Mouse (Mus musculus): Measurements from ENCODE around the gene Chst11. TPM values are rescaled to one million over a fixed set of nuclear protein-coding genes. Genes with fewer than 3 reads are reported as not detected.

Gene Chst11
- polyA plus RNA-seq, 1 experiment: 5.2 TPM

DNA sequence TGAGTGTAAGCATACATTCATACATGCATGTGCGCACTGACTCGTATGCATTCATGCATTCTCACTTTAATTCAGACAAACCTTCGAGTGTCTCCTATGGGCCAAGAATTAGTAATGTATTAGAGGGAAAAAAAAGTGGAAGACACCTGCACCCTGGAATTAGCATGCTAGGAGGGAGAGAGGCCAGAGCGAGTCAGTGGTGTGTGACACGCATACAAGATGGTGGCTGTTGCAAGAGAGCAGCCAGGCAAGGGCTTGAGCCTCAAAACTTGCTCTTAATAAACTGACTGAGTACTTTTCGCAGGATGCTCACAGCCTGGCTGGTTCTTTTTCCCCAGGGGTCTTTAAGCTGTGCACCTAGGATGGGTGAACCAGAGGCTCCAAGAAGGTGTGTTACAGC lies 199.8 kb downstream of the Chst11 start:
- H3K27ac ChIP-seq (ENCODE audit: insufficient read depth, low read length): no peak overlapping the region
- no peaks in the 10 kb centered on the region for H3K9me3 ChIP-seq (replicated peaks; ENCODE audit: control insufficient read depth, insufficient read depth, low read length, poor library complexity, severe bottlenecking)
- H3K4me1 ChIP-seq (ENCODE audit: control insufficient read depth, insufficient read depth, low read length): no peaks in the 10 kb centered on the region
- H3K36me3 ChIP-seq (ENCODE audit: control insufficient read depth, insufficient read depth, low read length, poor library complexity, severe bottlenecking): no peaks in the 10 kb centered on the region
- no peak overlapping the region for H3K4me3 ChIP-seq (ENCODE audit: low read depth, low read length)
- no peak for TF ChIP-seq POLR2A (IDR thresholded peaks at IDR 0.05; ENCODE audit: insufficient read depth, low read length)
- no peak for TF ChIP-seq CTCF (IDR thresholded peaks at IDR 0.05; ENCODE audit: low read depth, low read length)
- TF ChIP-seq EP300 (IDR thresholded peaks at IDR 0.05; ENCODE audit: insufficient read depth, low read depth, low read length): no peak
- no peak overlapping the region for H3K9ac ChIP-seq (ENCODE audit: low read depth, poor library complexity, severe bottlenecking)
- H3K27me3 ChIP-seq (ENCODE audit: control insufficient read depth, insufficient read depth, low read length, poor library complexity, severe bottlenecking): no peaks in the 10 kb centered on the region

GRCm38 (mm10) chr10:83186167-83186566 lies 200.9 kb downstream of the Chst11 start:
- Histone ChIP-seq H3K9me3 (replicated peaks; ENCODE audit: control insufficient read depth, insufficient read depth, low read length, poor library complexity, severe bottlenecking) (no peaks in the 10 kb centered on the region), H3K4me3 (ENCODE audit: low read depth, low read length) (no peak overlapping the region), H3K9ac (ENCODE audit: low read depth, poor library complexity, severe bottlenecking) (no peak overlapping the region), H3K27me3 (ENCODE audit: control insufficient read depth, insufficient read depth, low read length, poor library complexity, severe bottlenecking) (no peaks in the 10 kb centered on the region), H3K36me3 (ENCODE audit: control insufficient read depth, insufficient read depth, low read length, poor library complexity, severe bottlenecking) (no peaks in the 10 kb centered on the region), H3K4me1 (ENCODE audit: control insufficient read depth, insufficient read depth, low read length) (no peaks in the 10 kb centered on the region), H3K27ac (ENCODE audit: insufficient read depth, low read length) (no peak overlapping the region)
- TF ChIP-seq EP300 (IDR thresholded peaks at IDR 0.05; ENCODE audit: insufficient read depth, low read depth, low read length): no peak
- TF ChIP-seq CTCF (IDR thresholded peaks at IDR 0.05; ENCODE audit: low read depth, low read length): no peak
- TF ChIP-seq POLR2A (IDR thresholded peaks at IDR 0.05; ENCODE audit: insufficient read depth, low read length): no peak

GRCm38 (mm10) chr10:83186984-83187383 lies 201.7 kb downstream of the Chst11 start:
- no peak overlapping the region for H3K9ac ChIP-seq (ENCODE audit: low read depth, poor library complexity, severe bottlenecking)

DNA sequence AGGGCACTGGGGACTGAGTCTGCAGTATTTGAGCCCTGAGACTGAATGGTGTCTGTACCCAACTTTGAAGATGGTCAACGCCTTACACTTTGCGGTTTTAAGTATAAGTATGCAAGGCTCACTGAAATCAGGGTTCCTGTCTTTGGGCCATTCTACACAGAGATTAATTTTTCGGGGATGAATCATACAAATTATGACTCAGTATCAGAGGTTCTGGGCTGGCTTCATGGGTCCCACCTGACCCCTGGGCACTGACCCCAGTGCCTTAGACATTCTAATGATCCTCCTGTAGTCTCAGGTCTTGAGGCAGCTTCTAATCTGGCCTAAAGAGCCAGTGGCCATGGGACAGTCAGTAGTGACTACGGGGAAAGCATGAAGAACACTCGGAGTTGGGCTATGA lies 203.8 kb downstream of the Chst11 start:
- H3K4me1 ChIP-seq (ENCODE audit: control insufficient read depth, insufficient read depth, low read length): no peaks in the 10 kb centered on the region
- no peak overlapping the region for H3K4me3 ChIP-seq (ENCODE audit: low read depth, low read length)
- no peak overlapping the region for H3K27ac ChIP-seq (ENCODE audit: insufficient read depth, low read length)
- H3K9me3 ChIP-seq (replicated peaks; ENCODE audit: control insufficient read depth, insufficient read depth, low read length, poor library complexity, severe bottlenecking): no peaks in the 10 kb centered on the region
- no peaks in the 10 kb centered on the region for H3K27me3 ChIP-seq (ENCODE audit: control insufficient read depth, insufficient read depth, low read length, poor library complexity, severe bottlenecking)
- H3K36me3 ChIP-seq (ENCODE audit: control insufficient read depth, insufficient read depth, low read length, poor library complexity, severe bottlenecking): no peaks in the 10 kb centered on the region
- no peak overlapping the region for H3K9ac ChIP-seq (ENCODE audit: low read depth, poor library complexity, severe bottlenecking)
- no peak for TF ChIP-seq POLR2A (IDR thresholded peaks at IDR 0.05; ENCODE audit: insufficient read depth, low read length)
- no peak for TF ChIP-seq EP300 (IDR thresholded peaks at IDR 0.05; ENCODE audit: insufficient read depth, low read depth, low read length)
- no peak for TF ChIP-seq CTCF (IDR thresholded peaks at IDR 0.05; ENCODE audit: low read depth, low read length)

More at GRCm38 (mm10) chr10:83186984-83187383, 201.7 kb downstream of the Chst11 start:
- H3K27ac ChIP-seq (ENCODE audit: insufficient read depth, low read length): no peak overlapping the region
- no peaks in the 10 kb centered on the region for H3K9me3 ChIP-seq (replicated peaks; ENCODE audit: control insufficient read depth, insufficient read depth, low read length, poor library complexity, severe bottlenecking)
- H3K27me3 ChIP-seq (ENCODE audit: control insufficient read depth, insufficient read depth, low read length, poor library complexity, severe bottlenecking): no peaks in the 10 kb centered on the region
- TF ChIP-seq CTCF (IDR thresholded peaks at IDR 0.05; ENCODE audit: low read depth, low read length) (no peak), POLR2A (IDR thresholded peaks at IDR 0.05; ENCODE audit: insufficient read depth, low read length) (no peak), EP300 (IDR thresholded peaks at IDR 0.05; ENCODE audit: insufficient read depth, low read depth, low read length) (no peak)
- no peaks in the 10 kb centered on the region for H3K36me3 ChIP-seq (ENCODE audit: control insufficient read depth, insufficient read depth, low read length, poor library complexity, severe bottlenecking)
- no peaks in the 10 kb centered on the region for H3K4me1 ChIP-seq (ENCODE audit: control insufficient read depth, insufficient read depth, low read length)
- no peak overlapping the region for H3K4me3 ChIP-seq (ENCODE audit: low read depth, low read length)

DNA sequence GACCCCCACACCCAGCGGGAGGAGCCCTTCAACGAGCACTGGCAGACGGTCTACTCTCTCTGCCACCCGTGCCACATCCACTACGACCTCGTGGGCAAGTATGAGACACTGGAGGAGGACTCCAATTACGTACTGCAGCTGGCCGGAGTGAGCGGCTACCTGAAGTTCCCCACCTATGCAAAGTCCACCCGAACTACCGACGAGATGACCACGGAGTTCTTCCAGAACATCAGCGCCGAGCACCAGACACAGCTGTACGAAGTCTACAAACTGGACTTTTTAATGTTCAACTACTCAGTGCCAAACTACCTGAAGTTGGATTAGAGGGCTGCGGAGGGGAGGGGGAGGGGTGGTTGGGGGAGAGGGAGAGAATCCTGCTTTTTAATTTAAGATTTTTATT lies 206.2 kb downstream of the Chst11 start:
- Histone ChIP-seq H3K27me3 (ENCODE audit: control insufficient read depth, insufficient read depth, low read length, poor library complexity, severe bottlenecking) (no peaks in the 10 kb centered on the region), H3K9me3 (replicated peaks; ENCODE audit: control insufficient read depth, insufficient read depth, low read length, poor library complexity, severe bottlenecking) (no peaks in the 10 kb centered on the region), H3K27ac (ENCODE audit: insufficient read depth, low read length) (no peak overlapping the region), H3K4me1 (ENCODE audit: control insufficient read depth, insufficient read depth, low read length) (no peaks in the 10 kb centered on the region), H3K36me3 (ENCODE audit: control insufficient read depth, insufficient read depth, low read length, poor library complexity, severe bottlenecking) (no peaks in the 10 kb centered on the region), H3K4me3 (ENCODE audit: low read depth, low read length) (no peak overlapping the region), H3K9ac (ENCODE audit: low read depth, poor library complexity, severe bottlenecking) (no peak overlapping the region)
- TF ChIP-seq CTCF (IDR thresholded peaks at IDR 0.05; ENCODE audit: low read depth, low read length) (no peak), EP300 (IDR thresholded peaks at IDR 0.05; ENCODE audit: insufficient read depth, low read depth, low read length) (no peak), POLR2A (IDR thresholded peaks at IDR 0.05; ENCODE audit: insufficient read depth, low read length) (no peak)

- H3K9ac ChIP-seq (ENCODE audit: low read depth, poor library complexity, severe bottlenecking): no peak overlapping the region
- H3K4me3 ChIP-seq (ENCODE audit: low read depth, low read length): no peak overlapping the region
- H3K27me3 ChIP-seq (ENCODE audit: control insufficient read depth, insufficient read depth, low read length, poor library complexity, severe bottlenecking): no peaks in the 10 kb centered on the region
- no peaks in the 10 kb centered on the region for H3K36me3 ChIP-seq (ENCODE audit: control insufficient read depth, insufficient read depth, low read length, poor library complexity, severe bottlenecking)
- no peaks in the 10 kb centered on the region for H3K4me1 ChIP-seq (ENCODE audit: control insufficient read depth, insufficient read depth, low read length)
- no peaks in the 10 kb centered on the region for H3K9me3 ChIP-seq (replicated peaks; ENCODE audit: control insufficient read depth, insufficient read depth, low read length, poor library complexity, severe bottlenecking)
- TF ChIP-seq EP300 (IDR thresholded peaks at IDR 0.05; ENCODE audit: insufficient read depth, low read depth, low read length) (no peak), CTCF (IDR thresholded peaks at IDR 0.05; ENCODE audit: low read depth, low read length) (no peak), POLR2A (IDR thresholded peaks at IDR 0.05; ENCODE audit: insufficient read depth, low read length) (no peak)
- no peak overlapping the region for H3K27ac ChIP-seq (ENCODE audit: insufficient read depth, low read length)
Measured at GRCm38 (mm10) chr10:83191982-83192381, 206.7 kb downstream of the Chst11 start.

All from ES-Bruce4 (cell line).